Mouse (Mus musculus) liver, embryonic 14.5 days (tissue): ENCODE measurements around the gene Lrrfip2.

Experiments used
- CTCF ChIP-seq: IDR thresholded peaks from 2 replicates; pipeline ENCODE4 v1.5.1; 2016; ENCODE audit warnings: antibody characterized with exemption, low read depth, control low read depth
- EP300 ChIP-seq: IDR thresholded peaks from 2 replicates; pipeline ENCODE4 v1.6.1; 2016; ENCODE audit warnings: antibody characterized with exemption, low read depth

DNA sequence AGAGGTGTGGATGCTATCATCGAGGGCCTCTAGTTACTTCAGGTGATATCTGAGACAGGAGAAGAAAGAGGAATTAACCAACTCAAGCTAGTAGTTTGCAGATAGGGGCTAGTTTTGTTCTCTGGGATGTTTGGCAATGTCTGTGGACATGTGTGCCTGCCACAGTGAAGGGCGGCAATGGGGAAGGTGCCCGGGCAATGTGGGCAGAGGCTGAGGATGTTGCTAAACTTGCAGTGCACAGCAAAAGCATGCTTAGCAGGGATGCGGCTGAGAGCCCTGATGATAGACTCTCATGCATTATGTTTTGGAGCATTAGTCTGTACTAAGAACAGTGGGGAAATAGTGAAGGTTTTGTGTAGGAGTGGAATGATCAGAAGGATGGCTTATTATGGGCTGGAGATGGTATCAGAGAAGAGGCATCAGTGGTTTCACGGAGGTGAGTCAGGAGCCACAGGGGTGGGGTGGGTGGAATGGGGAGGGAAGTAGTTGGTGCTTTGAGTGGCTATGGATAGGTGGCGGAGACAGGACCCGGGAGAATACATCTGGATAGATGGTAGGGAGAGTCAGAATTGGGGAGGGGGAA, 28.9 kb downstream of the Lrrfip2 start:
- TF ChIP-seq CTCF = no peak
- TF ChIP-seq EP300 = no peak
